Mouse (Mus musculus) retina, adult 2 months (tissue): ENCODE results near the gene Ap5m1.
"Not testable (repeated sequence)": the region's sequence is repeated elsewhere in the genome, so short reads cannot be mapped to it uniquely, and the experiment has no call there.

Experiments used
- DNase-seq: peaks from one replicate; pipeline ENCODE4 v3.0.0-alpha.2; 2012; ENCODE audit warnings: low read depth, low spot score

Gene Ap5m1

GRCm38 (mm10) chr14:49065529-49066273, at the start of gene Ap5m1:
TSS of gene Ap5m1 (plus strand) at chr14:49066097.
- DNase-seq: no peak

- no peak for DNase-seq
Measured at GRCm38 (mm10) chr14:49019765-49020164, 46.1 kb upstream of the Ap5m1 start.

GRCm38 (mm10) chr14:49027040-49027778, 38.7 kb upstream of the Ap5m1 start:
- no peak for DNase-seq

- DNase-seq: no peak
Measured at GRCm38 (mm10) chr14:49027779-49028368, 38.0 kb upstream of the Ap5m1 start.

GRCm38 (mm10) chr14:49028991-49029390, 36.9 kb upstream of the Ap5m1 start:
- no peak for DNase-seq

- no peak for DNase-seq
Measured at GRCm38 (mm10) chr14:49045610-49046009, 20.3 kb upstream of the Ap5m1 start.

GRCm38 (mm10) chr14:49049492-49049891, 16.4 kb upstream of the Ap5m1 start:
- DNase-seq: no peak

GRCm38 (mm10) chr14:49063838-49064237, 2.1 kb upstream of the Ap5m1 start:
- no peak for DNase-seq

- peak; percentile 90 for DNase-seq
Measured at GRCm38 (mm10) chr14:49066274-49066823, 452 bp downstream of the Ap5m1 start, which contains the start of gene Exoc5. TSS of gene Exoc5 (minus strand) at chr14:49066653.

- no peak for DNase-seq
Measured at GRCm38 (mm10) chr14:49072837-49073236, 6.9 kb downstream of the Ap5m1 start.

- no peak for DNase-seq
Measured at GRCm38 (mm10) chr14:49073896-49074295, 8.0 kb downstream of the Ap5m1 start.

- no peak for DNase-seq
Measured at GRCm38 (mm10) chr14:49074361-49074760, 8.5 kb downstream of the Ap5m1 start.

GRCm38 (mm10) chr14:49078820-49079219, 12.9 kb downstream of the Ap5m1 start:
- no peak for DNase-seq

GRCm38 (mm10) chr14:49086522-49086921, 20.6 kb downstream of the Ap5m1 start:
- DNase-seq: no peak

GRCm38 (mm10) chr14:49088155-49089048, 22.5 kb downstream of the Ap5m1 start:
- no peak for DNase-seq

GRCm38 (mm10) chr14:49089461-49090058, 23.7 kb downstream of the Ap5m1 start:
- no peak for DNase-seq

GRCm38 (mm10) chr14:49090102-49090501, 24.2 kb downstream of the Ap5m1 start:
- DNase-seq: no peak

- no peak for DNase-seq
Measured at GRCm38 (mm10) chr14:49091277-49091676, 25.4 kb downstream of the Ap5m1 start.

GRCm38 (mm10) chr14:49091755-49092154, 25.9 kb downstream of the Ap5m1 start:
- DNase-seq: not testable (repeated sequence)

GRCm38 (mm10) chr14:49118381-49118780, 52.5 kb downstream of the Ap5m1 start:
- DNase-seq: peak; percentile 30

- DNase-seq: no peak
Measured at GRCm38 (mm10) chr14:49121723-49122122, 55.8 kb downstream of the Ap5m1 start.
